Mouse (Mus musculus) neutrophil, adult 83 days (primary cell): Measurements from ENCODE around the gene Olfr1242. TPM values are rescaled to one million over a fixed set of nuclear protein-coding genes. Genes with fewer than 3 reads are reported as not detected.

ENCODE experiments used
- total RNA-seq, 2 experiments: library from RNA; stranded (reverse); gene quantifications; one replicate each; pipeline ENCODE4 v1.2.4; 2023

Olfr1242 gene
- total RNA-seq = not detected

GRCm38 (mm10) chr2:89498235-89498634 is at the start of gene Olfr1242:
TSS of gene Olfr1242 (minus strand) at chr2:89498335.

GRCm38 (mm10) chr2:89531387-89531786 is 33.3 kb upstream of the Olfr1242 start, which contains the start of gene Olfr1243:
TSS of gene Olfr1243 (minus strand) at chr2:89531487.

GRCm38 (mm10) chr2:89487026-89487425 is 11.1 kb downstream of the Olfr1242 start, which contains the start of gene Olfr1241:
TSS of gene Olfr1241 (minus strand) at chr2:89487126.

GRCm38 (mm10) chr2:89442900-89443299 is 55.2 kb downstream of the Olfr1242 start, which contains the start of gene Olfr1240:
TSS of gene Olfr1240 (minus strand) at chr2:89443000.

Other genes with a start within 250 kb of the Olfr1242 start
- gene Olfr1228, start 244.3 kb downstream of the Olfr1242 start, total RNA-seq = not detected
- not detected for gene Olfr1229, start 210.3 kb downstream of the Olfr1242 start, total RNA-seq
- gene Olfr1230, start 201.1 kb downstream of the Olfr1242 start, total RNA-seq = not detected
- not detected for gene Olfr1231, start 191.3 kb downstream of the Olfr1242 start, total RNA-seq
- not detected for gene Olfr1232, start 168.7 kb downstream of the Olfr1242 start, total RNA-seq
- not detected for gene Olfr1233, start 155.9 kb downstream of the Olfr1242 start, total RNA-seq
- not detected for gene Olfr1234, start 133.5 kb downstream of the Olfr1242 start, total RNA-seq
- not detected for gene Olfr1238, start 88.7 kb downstream of the Olfr1242 start, total RNA-seq
- gene Olfr1239, start 77.9 kb downstream of the Olfr1242 start, total RNA-seq = not detected
- not detected for gene Olfr1240, start 55.3 kb downstream of the Olfr1242 start, total RNA-seq
- gene Olfr1241, start 11.2 kb downstream of the Olfr1242 start, total RNA-seq = not detected
- gene Olfr1243, start 33.2 kb upstream of the Olfr1242 start, total RNA-seq = not detected
- gene Olfr1245, start 80.1 kb upstream of the Olfr1242 start, total RNA-seq = not detected
- gene Olfr1246, start 94.8 kb upstream of the Olfr1242 start, total RNA-seq = not detected
- gene Olfr1247, start 115.8 kb upstream of the Olfr1242 start, total RNA-seq = under 1 TPM; 0.13 to 0.15 TPM
- gene Olfr1248, start 119.9 kb upstream of the Olfr1242 start, total RNA-seq = not detected
- not detected for gene Olfr1249, start 136.6 kb upstream of the Olfr1242 start, total RNA-seq
- gene Olfr1250, start 163.1 kb upstream of the Olfr1242 start, total RNA-seq = not detected
- gene Olfr1251, start 173.6 kb upstream of the Olfr1242 start, total RNA-seq = not detected
- gene Olfr1252, start 226.7 kb upstream of the Olfr1242 start, total RNA-seq = not detected